Mouse (Mus musculus) heart, postnatal 0 days (tissue): ENCODE results near the gene Gpr157. TPM values are rescaled to one million over a fixed set of nuclear protein-coding genes. Genes with fewer than 3 reads are reported as not detected.

ENCODE experiments used
- ATAC-seq: fragments of 200-750 bp; cut with Nextera tagmentation; 2 replicates; pipeline ENCODE4 v1.8.0; 2017; ENCODE audit warnings: low read depth, moderate number of reproducible peaks, moderate library complexity; ENCODE audit not compliant: insufficient read depth
- DNase-seq: peaks from one replicate; pipeline ENCODE4 v3.0.0-alpha.2; 2016; ENCODE audit warnings: low spot score
- H3K27ac ChIP-seq: fragments of 300-500 bp; sonication (generic); 2 replicates; pipeline ENCODE4 v1.5.1; 2014; ENCODE audit warnings: low read depth, mild to moderate bottlenecking
- H3K27me3 ChIP-seq: fragments of 300-500 bp; sonication (generic); 2 replicates; pipeline ENCODE4 v1.6.1; 2014; ENCODE audit warnings: low read length, mixed read lengths; ENCODE audit not compliant: control insufficient read depth, insufficient read depth
- H3K36me3 ChIP-seq: fragments of 300-500 bp; sonication (generic); replicated peaks from 2 replicates; pipeline ENCODE4 v1.6.1; 2014; ENCODE audit warnings: low read length, mixed read lengths; ENCODE audit not compliant: control insufficient read depth, insufficient read depth
- H3K4me1 ChIP-seq: fragments of 300-500 bp; sonication (generic); 2 replicates; pipeline ENCODE4 v1.6.1; 2014; ENCODE audit warnings: antibody characterized with exemption; ENCODE audit not compliant: control insufficient read depth, insufficient read depth
- H3K4me2 ChIP-seq: fragments of 300-500 bp; sonication (generic); 2 replicates; pipeline ENCODE4 v1.6.1; 2014; ENCODE audit warnings: low read depth, mild to moderate bottlenecking, low read length, moderate library complexity
- H3K4me3 ChIP-seq: fragments of 300-500 bp; sonication (generic); 2 replicates; pipeline ENCODE4 v1.5.1; 2014; ENCODE audit warnings: low read depth, low read length
- H3K9ac ChIP-seq: fragments of 300-500 bp; sonication (generic); replicated peaks from 2 replicates; pipeline ENCODE4 v1.6.1; 2014; ENCODE audit warnings: low read depth, low read length, mixed read lengths
- H3K9me3 ChIP-seq: fragments of 300-500 bp; sonication (generic); replicated peaks from 2 replicates; pipeline ENCODE4 v1.6.1; 2016; ENCODE audit warnings: low read length; ENCODE audit not compliant: control insufficient read depth
- CTCF ChIP-seq: IDR thresholded peaks from 2 replicates; pipeline ENCODE4 v1.5.1; 2016; ENCODE audit warnings: antibody characterized with exemption, control low read depth, low read depth
- EP300 ChIP-seq: IDR thresholded peaks from 2 replicates; pipeline ENCODE4 v1.6.1; 2016; ENCODE audit warnings: antibody characterized with exemption, low read depth
- WGBS: fragments of 180-500 bp; shearing (Covaris S2); extraction: QIAGEN DNeasy Blood & Tissue Kit; methylation state at CpG from one replicate; pipeline ENCODE4 v1.1.7; 2014; 5-methylcytosine and 5-hydroxymethylcytosine counted together
- polyA plus RNA-seq: library from polyadenylated mRNA; unstranded; fragments of >200 nt; fragmentation: Nextera tagmentation; extraction: Ambion mirVana; gene quantifications from 2 replicates; pipeline ENCODE4 v1.2.1, GENCODE M21; 2015
- total RNA-seq: library from RNA; depleted of rRNA; stranded (reverse); fragments of >200 nt; gene quantifications from 2 replicates; pipeline ENCODE4 v1.2.3, GENCODE M21; 2014; ENCODE audit warnings: low replicate concordance

The Gpr157 gene
- total and polyA plus RNA-seq, 2 experiments from 2014 or later = 4.5 to 23.3 TPM

- Histone ChIP-seq H3K4me1 (peaks cover 3% of the 10 kb centered on the region; the same call in 1 of the 2 replicates), H3K4me2 (no peak overlapping the region), H3K4me3 (no peak overlapping the region), H3K9me3 (no peaks in the 10 kb centered on the region), H3K9ac (no peak overlapping the region), H3K36me3 (no peaks in the 10 kb centered on the region), H3K27ac (no peak overlapping the region), H3K27me3 (0 out of 2 replicates have a peak, but pooled peaks cover 3% of the 10 kb centered on the region)
- WGBS = 89% methylated on average over 7 of the region's 7 CpGs
- TF ChIP-seq CTCF (no peak), EP300 (no peak)
- DNase-seq = no peak
- no peak for ATAC-seq
Measured at GRCm38 (mm10) chr4:150137368-150138083, 50.4 kb downstream of the Gpr157 start.

GRCm38 (mm10) chr4:150138084-150138543, 50.9 kb downstream of the Gpr157 start:
- WGBS = 18% methylated on average over 9 of the region's 9 CpGs
- Histone ChIP-seq H3K36me3 (no peaks in the 10 kb centered on the region), H3K27me3 (0 out of 2 replicates have a peak, but pooled peaks cover 3% of the 10 kb centered on the region), H3K9ac (no peak overlapping the region), H3K4me3 (no peak overlapping the region), H3K4me2 (peak overlapping the region; percentile 6; the same call in 1 of the 2 replicates), H3K4me1 (no peaks in the 10 kb centered on the region), H3K27ac (no peak overlapping the region), H3K9me3 (no peaks in the 10 kb centered on the region)
- ATAC-seq (peak; percentile 77), DNase-seq (peak; percentile 65)
- TF ChIP-seq CTCF = no peak
- no peak for TF ChIP-seq EP300

DNA sequence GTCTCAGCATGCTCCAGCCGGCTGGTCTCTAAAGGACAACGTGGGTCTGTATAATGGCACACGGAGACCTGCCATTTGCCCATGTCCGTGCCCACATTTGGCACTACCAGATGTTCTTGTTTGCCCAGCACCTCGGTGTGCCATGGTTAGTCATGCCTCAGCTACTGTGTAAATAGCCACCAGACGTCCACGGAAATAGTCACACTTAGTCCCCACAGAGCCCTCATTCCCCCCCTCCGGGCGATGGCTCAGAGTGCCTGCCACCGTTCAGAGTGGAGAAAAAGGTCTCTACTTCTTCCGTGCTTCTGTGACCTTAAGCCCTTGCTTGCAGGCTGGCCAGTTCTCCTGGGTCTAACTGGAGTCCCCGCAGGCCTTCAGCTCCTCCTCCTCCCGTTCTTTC, 51.9 kb downstream of the Gpr157 start:
- no peaks in the 10 kb centered on the region for H3K36me3 ChIP-seq
- no peak overlapping the region for H3K27ac ChIP-seq
- DNase-seq (no peak), ATAC-seq (no peak)
- no peaks in the 10 kb centered on the region for H3K4me1 ChIP-seq
- 61% methylated on average over 13 of the region's 13 CpGs for WGBS
- H3K27me3 ChIP-seq = 0 out of 2 replicates have a peak, but pooled peaks cover 3% of the 10 kb centered on the region
- no peak overlapping the region for H3K4me2 ChIP-seq
- H3K9me3 ChIP-seq = no peaks in the 10 kb centered on the region
- H3K4me3 ChIP-seq = no peak overlapping the region
- TF ChIP-seq EP300 (no peak), CTCF (no peak)
- no peak overlapping the region for H3K9ac ChIP-seq

- H3K36me3 ChIP-seq = no peaks in the 10 kb centered on the region
- DNase-seq (no peak), ATAC-seq (no peak)
- H3K9ac ChIP-seq = no peak overlapping the region
- no peak for TF ChIP-seq EP300
- no peak for TF ChIP-seq CTCF
- H3K4me2 ChIP-seq = no peak overlapping the region
- WGBS = 82% methylated on average over 7 of the region's 7 CpGs
- no peak overlapping the region for H3K27ac ChIP-seq
- no peak overlapping the region for H3K4me3 ChIP-seq
- 0 out of 2 replicates have a peak, but pooled peaks cover 3% of the 10 kb centered on the region for H3K27me3 ChIP-seq
- no peaks in the 10 kb centered on the region for H3K4me1 ChIP-seq
- no peaks in the 10 kb centered on the region for H3K9me3 ChIP-seq
Measured at GRCm38 (mm10) chr4:150140346-150140745, 53.2 kb downstream of the Gpr157 start.

GRCm38 (mm10) chr4:150144242-150144641, 57.1 kb downstream of the Gpr157 start:
- Histone ChIP-seq H3K36me3 (no peaks in the 10 kb centered on the region), H3K9me3 (no peaks in the 10 kb centered on the region), H3K27me3 (no peaks in the 10 kb centered on the region), H3K27ac (no peak overlapping the region), H3K4me3 (no peak overlapping the region), H3K4me1 (no peaks in the 10 kb centered on the region), H3K4me2 (no peak overlapping the region), H3K9ac (no peak overlapping the region)
- TF ChIP-seq EP300 (no peak), CTCF (no peak)
- 31% methylated on average over 12 of the region's 12 CpGs for WGBS
- DNase-seq (no peak), ATAC-seq (no peak)
